ENCODE assay signal across 9 mouse cellular contexts in the genomic region with DNA sequence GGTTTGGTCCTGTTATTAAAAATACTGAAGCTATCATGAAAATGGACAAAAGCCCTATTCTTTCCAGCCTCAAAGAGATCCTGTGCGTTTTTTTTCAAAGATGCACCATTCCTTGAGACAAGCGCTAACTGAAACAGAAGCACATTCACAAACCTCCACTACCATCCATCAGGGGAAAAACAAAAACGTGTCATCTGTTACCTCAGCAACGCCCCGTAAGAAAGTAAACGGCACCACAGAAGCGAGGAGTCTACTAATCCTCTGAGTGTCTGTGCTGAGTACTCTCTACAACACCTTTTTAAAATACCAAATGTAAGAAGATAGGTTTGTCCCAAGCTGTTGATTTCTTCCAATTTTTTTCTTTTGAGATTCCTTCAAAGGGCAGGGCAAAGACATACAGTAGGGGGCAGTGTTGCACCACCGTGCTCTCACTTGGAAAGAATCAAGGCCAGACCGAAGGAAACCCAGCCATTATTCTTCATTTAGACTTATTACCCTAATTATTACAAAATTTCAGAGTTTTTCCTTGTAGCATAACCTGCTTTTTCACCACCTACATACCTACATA.
DNase-seq lines count a peak whose midpoint lies in the region; ATAC-seq lines count a peak whose summit lies in the region.
"Had no signal": no experiment of that assay in that cellular context is flagged by ENCODE, and none has a peak within 500 bp of the region (broad histone marks: within the 10 kb centered on the region; RNA-seq: fewer than 3 reads in every experiment).

No protein-coding gene starts in this region.

- peak overlapping the region; percentile 33 for H3K4me2 ChIP-seq in embryonic facial prominence, embryonic 12.5 days (replicated peaks)

- no peak overlapping the region for H3K4me3 ChIP-seq in embryonic facial prominence, embryonic 12.5 days
- H3K4me3 ChIP-seq: heart, embryonic 15.5 days had no signal

- no peaks in the 10 kb centered on the region for H3K27me3 ChIP-seq in embryonic facial prominence, embryonic 12.5 days
- H3K27me3 ChIP-seq: heart, embryonic 15.5 days had no signal

- peaks cover 9% of the 10 kb centered on the region; the same call in 1 of the 2 replicates for H3K4me1 ChIP-seq in embryonic facial prominence, embryonic 12.5 days
- H3K4me1 ChIP-seq: heart, embryonic 15.5 days had no signal

- ATAC-seq in CD4-positive, CD25-positive, alpha-beta regulatory T cell, adult 4 months = peak; percentile 65
- no peak for ATAC-seq in embryonic facial prominence, embryonic 12.5 days (ENCODE audit: insufficient number of reproducible peaks, insufficient read depth, low FRiP score, low TSS enrichment)

- H3K9ac ChIP-seq in embryonic facial prominence, embryonic 12.5 days = no peak overlapping the region
- H3K9ac ChIP-seq: heart, embryonic 15.5 days had no signal

- DNase-seq in adrenal gland, postnatal 14 days = peak; percentile 77
- DNase-seq in heart, postnatal 14 days = peak; percentile 77 to 84
- DNase-seq in kidney, postnatal 36 days = peak; percentile 70 to 88
- peak; percentile 45 for DNase-seq in lung, adult 18-20 months
- DNase-seq in retina, adult 2 months (ENCODE audit: low read depth, low spot score) = peak; percentile 32
- peak; percentile 63 for DNase-seq in thymus, postnatal 25 days

- H3K36me3 ChIP-seq in embryonic facial prominence, embryonic 12.5 days = no peaks in the 10 kb centered on the region
- H3K36me3 ChIP-seq: heart, embryonic 15.5 days had no signal

- H3K27ac ChIP-seq in embryonic facial prominence, embryonic 12.5 days = peak overlapping the region; percentile 83
- H3K27ac ChIP-seq: heart, embryonic 15.5 days had no signal

- 15% methylated on average over 9 of the region's 9 CpGs for WGBS in embryonic facial prominence, embryonic 12.5 days

- H3K9me3 ChIP-seq in embryonic facial prominence, embryonic 12.5 days = no peaks in the 10 kb centered on the region
- H3K9me3 ChIP-seq: heart, embryonic 15.5 days had no signal

- intact Hi-C loops in heart, postnatal 14 days (cut with DNase I) = loop anchor here (2.0 to 10.0 kb wide), 7 partner anchors 123 to 749 kb away; no protein-coding TSS in a partner anchor
